Mouse (Mus musculus): ENCODE results near the gene Lama2. TPM values are rescaled to one million over a fixed set of nuclear protein-coding genes. Genes with fewer than 3 reads are reported as not detected.
"Not testable (repeated sequence)": the region's sequence is repeated elsewhere in the genome, so short reads cannot be mapped to it uniquely, and the experiment has no call there.

Gene Lama2
- polyA plus RNA-seq, 1 experiment from 2014 or later: 6.7 TPM

- 85% methylated on average over 5 of the region's 5 CpGs for WGBS
- not testable (repeated sequence) for H3K4me3 ChIP-seq (replicated peaks); H3K27me3 ChIP-seq (replicated peaks); H3K9me3 ChIP-seq; ATAC-seq; H3K4me2 ChIP-seq (replicated peaks); H3K4me1 ChIP-seq (replicated peaks); H3K9ac ChIP-seq; H3K27ac ChIP-seq; H3K36me3 ChIP-seq
These were observed 635.5 kb downstream of the Lama2 start for GRCm38 (mm10) chr10:26984082-26984481.

- no peaks in the 10 kb centered on the region for H3K36me3 ChIP-seq
- WGBS: 89% methylated on average over 1 of the region's 1 CpGs
These were observed 636.0 kb downstream of the Lama2 start for GRCm38 (mm10) chr10:26983583-26983982.

GRCm38 (mm10) chr10:26982621-26983020, 636.9 kb downstream of the Lama2 start:
- Histone ChIP-seq H3K4me3 (replicated peaks) (no peak overlapping the region), H3K9me3 (no peaks in the 10 kb centered on the region), H3K4me2 (replicated peaks) (no peak overlapping the region), H3K9ac (no peak overlapping the region), H3K27me3 (replicated peaks) (no peaks in the 10 kb centered on the region), H3K36me3 (no peaks in the 10 kb centered on the region), H3K4me1 (replicated peaks) (no peaks in the 10 kb centered on the region), H3K27ac (no peak overlapping the region)
- ATAC-seq: no peak
- 72% methylated on average over 2 of the region's 2 CpGs for WGBS

More at GRCm38 (mm10) chr10:26983583-26983982, 636.0 kb downstream of the Lama2 start:
- Histone ChIP-seq H3K4me3 (replicated peaks) (no peak overlapping the region), H3K9ac (no peak overlapping the region), H3K27ac (no peak overlapping the region), H3K27me3 (replicated peaks) (no peaks in the 10 kb centered on the region), H3K4me2 (replicated peaks) (no peak overlapping the region), H3K9me3 (no peaks in the 10 kb centered on the region), H3K4me1 (replicated peaks) (no peaks in the 10 kb centered on the region)
- no peak for ATAC-seq

GRCm38 (mm10) chr10:26975372-26975771, 644.2 kb downstream of the Lama2 start:
- WGBS: 91% methylated on average over 3 of the region's 3 CpGs
- Histone ChIP-seq H3K27me3 (replicated peaks) (no peaks in the 10 kb centered on the region), H3K4me3 (replicated peaks) (no peak overlapping the region), H3K9me3 (no peaks in the 10 kb centered on the region), H3K27ac (no peak overlapping the region), H3K4me1 (replicated peaks) (no peaks in the 10 kb centered on the region), H3K36me3 (no peaks in the 10 kb centered on the region), H3K9ac (no peak overlapping the region), H3K4me2 (replicated peaks) (no peak overlapping the region)
- no peak for ATAC-seq

- no peak overlapping the region for H3K9ac ChIP-seq
- no peaks in the 10 kb centered on the region for H3K4me1 ChIP-seq (replicated peaks)
- H3K4me2 ChIP-seq (replicated peaks): no peak overlapping the region
- H3K27ac ChIP-seq: no peak overlapping the region
- ATAC-seq: no peak
- H3K4me3 ChIP-seq (replicated peaks): no peak overlapping the region
- no peaks in the 10 kb centered on the region for H3K27me3 ChIP-seq (replicated peaks)
- no peaks in the 10 kb centered on the region for H3K36me3 ChIP-seq
- H3K9me3 ChIP-seq: no peaks in the 10 kb centered on the region
- 80% methylated on average over 1 of the region's 1 CpGs for WGBS
These were observed 645.3 kb downstream of the Lama2 start for GRCm38 (mm10) chr10:26974224-26974623.

- no peak overlapping the region for H3K4me2 ChIP-seq (replicated peaks)
- no peak for ATAC-seq
- H3K4me3 ChIP-seq (replicated peaks): no peak overlapping the region
- H3K36me3 ChIP-seq: no peaks in the 10 kb centered on the region
- H3K27ac ChIP-seq: no peak overlapping the region
- no peaks in the 10 kb centered on the region for H3K4me1 ChIP-seq (replicated peaks)
- H3K9ac ChIP-seq: no peak overlapping the region
- WGBS: 80% methylated on average over 2 of the region's 2 CpGs
- H3K27me3 ChIP-seq (replicated peaks): no peaks in the 10 kb centered on the region
- no peaks in the 10 kb centered on the region for H3K9me3 ChIP-seq
These were observed 646.0 kb downstream of the Lama2 start for GRCm38 (mm10) chr10:26973575-26973974.

- Histone ChIP-seq H3K9ac (no peak overlapping the region), H3K4me1 (replicated peaks) (no peaks in the 10 kb centered on the region), H3K4me3 (replicated peaks) (no peak overlapping the region), H3K36me3 (no peaks in the 10 kb centered on the region), H3K4me2 (replicated peaks) (no peak overlapping the region), H3K27me3 (replicated peaks) (no peaks in the 10 kb centered on the region), H3K9me3 (no peaks in the 10 kb centered on the region), H3K27ac (no peak overlapping the region)
- WGBS: 81% methylated on average over 3 of the region's 3 CpGs
- no peak for ATAC-seq
These were observed 661.0 kb downstream of the Lama2 start for GRCm38 (mm10) chr10:26958513-26958912.

- Histone ChIP-seq H3K4me1 (replicated peaks) (no peaks in the 10 kb centered on the region), H3K27me3 (replicated peaks) (no peaks in the 10 kb centered on the region), H3K27ac (no peak overlapping the region), H3K4me2 (replicated peaks) (no peak overlapping the region), H3K4me3 (replicated peaks) (no peak overlapping the region), H3K9me3 (no peaks in the 10 kb centered on the region), H3K36me3 (no peaks in the 10 kb centered on the region), H3K9ac (no peak overlapping the region)
- ATAC-seq: no peak
- WGBS: 74% methylated on average over 7 of the region's 7 CpGs
These were observed 669.1 kb downstream of the Lama2 start for GRCm38 (mm10) chr10:26950448-26950847.

- 73% methylated on average over 8 of the region's 8 CpGs for WGBS
- Histone ChIP-seq H3K9me3 (no peaks in the 10 kb centered on the region), H3K27ac (no peak overlapping the region), H3K9ac (no peak overlapping the region), H3K4me2 (replicated peaks) (no peak overlapping the region), H3K4me3 (replicated peaks) (no peak overlapping the region), H3K36me3 (no peaks in the 10 kb centered on the region), H3K4me1 (replicated peaks) (no peaks in the 10 kb centered on the region), H3K27me3 (replicated peaks) (no peaks in the 10 kb centered on the region)
- no peak for ATAC-seq
These were observed 669.9 kb downstream of the Lama2 start for GRCm38 (mm10) chr10:26949667-26950066.

GRCm38 (mm10) chr10:26948331-26948730, 671.2 kb downstream of the Lama2 start:
- no peak for ATAC-seq
- Histone ChIP-seq H3K36me3 (no peaks in the 10 kb centered on the region), H3K4me1 (replicated peaks) (no peaks in the 10 kb centered on the region), H3K4me3 (replicated peaks) (no peak overlapping the region), H3K27me3 (replicated peaks) (no peaks in the 10 kb centered on the region), H3K9ac (no peak overlapping the region), H3K27ac (no peak overlapping the region), H3K4me2 (replicated peaks) (no peak overlapping the region), H3K9me3 (no peaks in the 10 kb centered on the region)
- 69% methylated on average over 2 of the region's 2 CpGs for WGBS

GRCm38 (mm10) chr10:26939549-26939948, 680.0 kb downstream of the Lama2 start:
- Histone ChIP-seq H3K36me3 (no peaks in the 10 kb centered on the region), H3K4me2 (replicated peaks) (no peak overlapping the region), H3K4me1 (replicated peaks) (no peaks in the 10 kb centered on the region), H3K27me3 (replicated peaks) (no peaks in the 10 kb centered on the region), H3K9me3 (no peaks in the 10 kb centered on the region), H3K27ac (no peak overlapping the region), H3K9ac (no peak overlapping the region), H3K4me3 (replicated peaks) (no peak overlapping the region)
- WGBS: 52% methylated on average over 1 of the region's 1 CpGs
- no peak for ATAC-seq

GRCm38 (mm10) chr10:26938464-26938863, 681.1 kb downstream of the Lama2 start:
- WGBS: 84% methylated on average over 4 of the region's 4 CpGs
- not testable (repeated sequence) for H3K4me1 ChIP-seq (replicated peaks); H3K9me3 ChIP-seq; H3K4me3 ChIP-seq (replicated peaks); H3K9ac ChIP-seq; H3K4me2 ChIP-seq (replicated peaks); H3K36me3 ChIP-seq; H3K27ac ChIP-seq; ATAC-seq; H3K27me3 ChIP-seq (replicated peaks)

- not testable (repeated sequence) for ATAC-seq; H3K4me2 ChIP-seq (replicated peaks); H3K27me3 ChIP-seq (replicated peaks); H3K27ac ChIP-seq; H3K36me3 ChIP-seq; H3K4me1 ChIP-seq (replicated peaks); H3K4me3 ChIP-seq (replicated peaks); H3K9me3 ChIP-seq; H3K9ac ChIP-seq
- WGBS: 91% methylated on average over 6 of the region's 6 CpGs
These were observed 683.5 kb downstream of the Lama2 start for GRCm38 (mm10) chr10:26936056-26936455.
